Mouse (Mus musculus) liver, adult 2 months (tissue): ENCODE results near the gene Sema6d.

Experiments
- CTCF ChIP-seq: fragments of 200-500 bp; IDR thresholded peaks from 2 replicates; pipeline ENCODE4 v1.5.1; 2011; ENCODE audit warnings: low read depth, low read length, control low read depth
- POLR2A ChIP-seq: fragments of 200-500 bp; IDR thresholded peaks from 2 replicates; pipeline ENCODE4 v1.6.1; 2011; ENCODE audit warnings: low read length, control low read depth; ENCODE audit not compliant: insufficient read depth; ENCODE audit errors: extremely low read depth

GRCm38 (mm10) chr2:124068380-124068779, 21.4 kb upstream of the Sema6d start:
- no peak for TF ChIP-seq CTCF
- TF ChIP-seq POLR2A: no peak
